Mouse (Mus musculus): ENCODE data around the gene Gm10354. TPM values are rescaled to one million over a fixed set of nuclear protein-coding genes. Genes with fewer than 3 reads are reported as not detected.

Gene Gm10354
- polyA plus RNA-seq (2017; shearing (Covaris generic)), result not detected

GRCm38 (mm10) chr5:14978835-14979234, at the start of gene Gm10354:
Gene Gm10354, minus strand, starts transcription at chr5:14978935.

GRCm38 (mm10) chr5:14938329-14938728, 40.4 kb downstream of the Gm10354 start, which contains the start of gene Speer4e:
Gene Speer4e, minus strand, starts transcription at chr5:14938429.

Other genes with a start within 250 kb of the Gm10354 start
- gene Gm9758, start 64.0 kb downstream of the Gm10354 start, polyA plus RNA-seq (2017; shearing (Covaris generic)), result 1 to 10 TPM in 1 of 2 experiments, not detected in 1; 2.1 TPM
- gene Speer4e, start 40.5 kb downstream of the Gm10354 start, polyA plus RNA-seq (2017; shearing (Covaris generic)), result under 1 TPM in 1 of 2 experiments, not detected in 1; 0.50 TPM
- not detected for gene Gm17019, start 54.1 kb upstream of the Gm10354 start, polyA plus RNA-seq (2017; shearing (Covaris generic))